Mouse (Mus musculus) limb, embryonic 11.5 days (tissue): Measurements from ENCODE around the gene Defb43. TPM values are rescaled to one million over a fixed set of nuclear protein-coding genes. Genes with fewer than 3 reads are reported as not detected.

ENCODE experiments used
- ATAC-seq: fragments of 200-750 bp; cut with Nextera tagmentation; 2 replicates; pipeline ENCODE4 v1.8.0; 2017; ENCODE audit warnings: low read depth; ENCODE audit not compliant: insufficient number of reproducible peaks, low FRiP score, low TSS enrichment
- DNase-seq: peaks from one replicate; pipeline ENCODE4 v3.0.0-alpha.2; 2015; ENCODE audit warnings: low spot score
- H3K27ac ChIP-seq: fragments of 300-500 bp; sonication (generic); replicated peaks from 2 replicates; pipeline ENCODE4 v1.5.1; 2014; ENCODE audit warnings: low read depth, mild to moderate bottlenecking, low read length
- H3K27me3 ChIP-seq: fragments of 300-500 bp; sonication (generic); 2 replicates; pipeline ENCODE4 v1.6.1; 2014; ENCODE audit warnings: mild to moderate bottlenecking, low read length, mixed read lengths; ENCODE audit not compliant: control insufficient read depth, insufficient read depth
- H3K36me3 ChIP-seq: fragments of 300-500 bp; sonication (generic); 2 replicates; pipeline ENCODE4 v1.6.1; 2014; ENCODE audit warnings: mild to moderate bottlenecking, low read length, moderate library complexity, mixed read lengths; ENCODE audit not compliant: control insufficient read depth, insufficient read depth
- H3K4me1 ChIP-seq: fragments of 300-500 bp; sonication (generic); 2 replicates; pipeline ENCODE4 v1.6.1; 2014; ENCODE audit warnings: low read length, mixed read lengths; ENCODE audit not compliant: control insufficient read depth, insufficient read depth
- H3K4me2 ChIP-seq: fragments of 300-500 bp; sonication (generic); 2 replicates; pipeline ENCODE4 v1.6.1; 2014; ENCODE audit warnings: low read depth, mild to moderate bottlenecking, moderate library complexity; ENCODE audit not compliant: severe bottlenecking
- H3K4me3 ChIP-seq: fragments of 300-500 bp; sonication (generic); 2 replicates; pipeline ENCODE4 v1.5.1; 2014; ENCODE audit warnings: low read depth, low read length
- H3K9ac ChIP-seq: fragments of 300-500 bp; sonication (generic); 2 replicates; pipeline ENCODE4 v1.6.1; 2014; ENCODE audit warnings: mild to moderate bottlenecking, low read length
- H3K9me3 ChIP-seq: fragments of 300-500 bp; sonication (generic); 2 replicates; pipeline ENCODE4 v1.6.1; 2016; ENCODE audit warnings: low read length; ENCODE audit not compliant: control insufficient read depth
- WGBS: fragments of 180-500 bp; shearing (Covaris S2); extraction: QIAGEN DNeasy Blood & Tissue Kit; methylation state at CpG from one replicate; pipeline ENCODE4 v1.1.7; 2014; 5-methylcytosine and 5-hydroxymethylcytosine counted together
- polyA plus RNA-seq: library from polyadenylated mRNA; unstranded; fragments of >200 nt; fragmentation: Nextera tagmentation; extraction: Ambion mirVana; gene quantifications from 2 replicates; pipeline ENCODE4 v1.2.1, GENCODE M21; 2014

The Defb43 gene
- not detected in 2 replicates for polyA plus RNA-seq

GRCm38 (mm10) chr14:63011471-63011870 lies at the start of gene Defb43:
Defb43 (plus strand) TSS chr14:63011771.
- DNase-seq (no peak), ATAC-seq (no peak)
- Histone ChIP-seq H3K27ac (no peak within 1 kb of the TSS), H3K9me3 (no peaks in the 10 kb centered on the region), H3K4me3 (no peak within 1 kb of the TSS), H3K9ac (no peak within 1 kb of the TSS), H3K4me1 (no peaks in the 10 kb centered on the region), H3K27me3 (no peaks in the 10 kb centered on the region), H3K4me2 (no peak within 1 kb of the TSS), H3K36me3 (no peaks in the 10 kb centered on the region)
- WGBS, result 97% methylated on average over 5 of the region's 5 CpGs

GRCm38 (mm10) chr14:62963632-62964031 lies 47.9 kb upstream of the Defb43 start:
- no peak overlapping the region for H3K9ac ChIP-seq
- no peak overlapping the region for H3K4me2 ChIP-seq
- no peaks in the 10 kb centered on the region for H3K27me3 ChIP-seq
- ATAC-seq (no peak), DNase-seq (no peak)
- H3K9me3 ChIP-seq, result no peaks in the 10 kb centered on the region
- H3K27ac ChIP-seq, result no peak overlapping the region
- WGBS, result 92% methylated on average over 4 of the region's 4 CpGs
- 0 out of 2 replicates have a peak, but pooled peaks cover 4% of the 10 kb centered on the region for H3K4me1 ChIP-seq
- no peaks in the 10 kb centered on the region; the same call in 1 of the 2 replicates for H3K36me3 ChIP-seq
- no peak overlapping the region for H3K4me3 ChIP-seq

GRCm38 (mm10) chr14:62965342-62965741 lies 46.2 kb upstream of the Defb43 start:
- Histone ChIP-seq H3K9me3 (no peaks in the 10 kb centered on the region), H3K27me3 (no peaks in the 10 kb centered on the region), H3K4me3 (no peak overlapping the region), H3K9ac (no peak overlapping the region), H3K36me3 (no peaks in the 10 kb centered on the region; the same call in 1 of the 2 replicates), H3K4me1 (0 out of 2 replicates have a peak, but pooled peaks cover 4% of the 10 kb centered on the region), H3K4me2 (peak overlapping the region; percentile 36; the same call in 1 of the 2 replicates), H3K27ac (no peak overlapping the region)
- peak; percentile 73; the same call in 1 of the 2 replicates for ATAC-seq
- WGBS, result 77% methylated on average over 5 of the region's 5 CpGs
- peak; percentile 28 for DNase-seq

GRCm38 (mm10) chr14:62965811-62966520 lies 45.6 kb upstream of the Defb43 start:
- DNase-seq (peak; percentile 25), ATAC-seq (no peak)
- no peaks in the 10 kb centered on the region; the same call in 1 of the 2 replicates for H3K36me3 ChIP-seq
- H3K4me2 ChIP-seq, result peak overlapping the region; percentile 36
- 20% methylated on average over 15 of the region's 15 CpGs for WGBS
- no peaks in the 10 kb centered on the region for H3K9me3 ChIP-seq
- no peak overlapping the region for H3K9ac ChIP-seq
- H3K4me3 ChIP-seq, result peak overlapping the region; percentile 15; the same call in 1 of the 2 replicates
- H3K27me3 ChIP-seq, result no peaks in the 10 kb centered on the region
- 0 out of 2 replicates have a peak, but pooled peaks cover 4% of the 10 kb centered on the region for H3K4me1 ChIP-seq
- H3K27ac ChIP-seq, result no peak overlapping the region

- ATAC-seq (no peak), DNase-seq (peak; percentile 80)
- 12% methylated on average over 5 of the region's 5 CpGs for WGBS
- no peaks in the 10 kb centered on the region for H3K4me1 ChIP-seq
- H3K27me3 ChIP-seq, result no peaks in the 10 kb centered on the region
- no peak overlapping the region for H3K4me3 ChIP-seq
- H3K9ac ChIP-seq, result no peak overlapping the region
- H3K27ac ChIP-seq, result no peak overlapping the region
- H3K36me3 ChIP-seq, result no peaks in the 10 kb centered on the region
- H3K9me3 ChIP-seq, result no peaks in the 10 kb centered on the region
- H3K4me2 ChIP-seq, result no peak overlapping the region
Observed at GRCm38 (mm10) chr14:62975046-62975445, 36.5 kb upstream of the Defb43 start.

GRCm38 (mm10) chr14:62979815-62980214 lies 31.8 kb upstream of the Defb43 start:
- H3K27ac ChIP-seq, result no peak overlapping the region
- H3K27me3 ChIP-seq, result no peaks in the 10 kb centered on the region
- WGBS, result 83% methylated on average over 1 of the region's 1 CpGs
- no peaks in the 10 kb centered on the region for H3K9me3 ChIP-seq
- ATAC-seq (no peak), DNase-seq (no peak)
- H3K4me1 ChIP-seq, result no peaks in the 10 kb centered on the region
- H3K4me2 ChIP-seq, result no peak overlapping the region
- no peak overlapping the region for H3K9ac ChIP-seq
- H3K4me3 ChIP-seq, result no peak overlapping the region
- H3K36me3 ChIP-seq, result no peaks in the 10 kb centered on the region

- no peaks in the 10 kb centered on the region for H3K9me3 ChIP-seq
- no peak within 1 kb of the TSS for H3K27ac ChIP-seq
- H3K4me2 ChIP-seq, result no peak within 1 kb of the TSS
- no peak for ATAC-seq
- no peaks in the 10 kb centered on the region for H3K4me1 ChIP-seq
- no peak within 1 kb of the TSS for H3K4me3 ChIP-seq
- H3K27me3 ChIP-seq, result no peaks in the 10 kb centered on the region
- no peak within 1 kb of the TSS for H3K9ac ChIP-seq
- WGBS, result 68% methylated on average over 1 of the region's 1 CpGs
- peak; percentile 4 for DNase-seq
- no peaks in the 10 kb centered on the region for H3K36me3 ChIP-seq
Observed at GRCm38 (mm10) chr14:62984410-62984809, 27.2 kb upstream of the Defb43 start, which contains the start of gene Defb48. Defb48 (minus strand) TSS chr14:62984510.

GRCm38 (mm10) chr14:62991271-62991670 lies 20.3 kb upstream of the Defb43 start:
- WGBS, result 72% methylated on average over 3 of the region's 3 CpGs
- Histone ChIP-seq H3K4me1 (no peaks in the 10 kb centered on the region), H3K9me3 (no peaks in the 10 kb centered on the region), H3K27me3 (no peaks in the 10 kb centered on the region), H3K4me3 (no peak overlapping the region), H3K27ac (no peak overlapping the region), H3K9ac (no peak overlapping the region), H3K36me3 (no peaks in the 10 kb centered on the region), H3K4me2 (no peak overlapping the region)
- ATAC-seq (no peak), DNase-seq (peak; percentile 15)
